Mouse (Mus musculus) hindbrain, postnatal 0 days (tissue): ENCODE measurements around the gene Ncoa1. TPM values are rescaled to one million over a fixed set of nuclear protein-coding genes. Genes with fewer than 3 reads are reported as not detected.

Experiments used
- ATAC-seq: fragments of 200-750 bp; cut with Nextera tagmentation; 2 replicates; pipeline ENCODE4 v1.8.0; 2017; ENCODE audit warnings: mild to moderate bottlenecking, moderate TSS enrichment, moderate library complexity
- DNase-seq: peaks from one replicate; pipeline ENCODE4 v3.0.0-alpha.2; 2015; ENCODE audit warnings: low spot score
- H3K27ac ChIP-seq: fragments of 300-500 bp; sonication (generic); 2 replicates; pipeline ENCODE4 v1.5.1; 2014; ENCODE audit warnings: mild to moderate bottlenecking
- H3K27me3 ChIP-seq: fragments of 300-500 bp; sonication (generic); 2 replicates; pipeline ENCODE4 v1.6.1; 2014; ENCODE audit warnings: low read length, mixed read lengths; ENCODE audit not compliant: insufficient read depth
- H3K36me3 ChIP-seq: fragments of 300-500 bp; sonication (generic); 2 replicates; pipeline ENCODE4 v1.6.1; 2014; ENCODE audit warnings: low read length, mixed read lengths; ENCODE audit not compliant: insufficient read depth
- H3K4me1 ChIP-seq: fragments of 300-500 bp; sonication (generic); 2 replicates; pipeline ENCODE4 v1.6.1; 2014; ENCODE audit warnings: antibody characterized with exemption, low read length, mixed read lengths; ENCODE audit not compliant: insufficient read depth
- H3K4me2 ChIP-seq: fragments of 300-500 bp; sonication (generic); 2 replicates; pipeline ENCODE4 v1.6.1; 2014; ENCODE audit warnings: low read depth, mild to moderate bottlenecking, low read length, moderate library complexity, mixed read lengths
- H3K4me3 ChIP-seq: fragments of 300-500 bp; sonication (generic); 2 replicates; pipeline ENCODE4 v1.5.1; 2014; ENCODE audit warnings: low read length
- H3K9ac ChIP-seq: fragments of 300-500 bp; sonication (generic); replicated peaks from 2 replicates; pipeline ENCODE4 v1.6.1; 2014; ENCODE audit warnings: mild to moderate bottlenecking, low read length, moderate library complexity, mixed read lengths
- H3K9me3 ChIP-seq: fragments of 300-500 bp; sonication (generic); 2 replicates; pipeline ENCODE4 v1.6.1; 2016; ENCODE audit warnings: low read length, mixed read lengths
- CTCF ChIP-seq: IDR thresholded peaks from 2 replicates; pipeline ENCODE4 v1.5.1; 2016; ENCODE audit warnings: antibody characterized with exemption, control low read depth, low read depth
- WGBS: fragments of 180-500 bp; shearing (Covaris S2); extraction: QIAGEN DNeasy Blood & Tissue Kit; methylation state at CpG from one replicate; pipeline ENCODE4 v1.1.7; 2014; 5-methylcytosine and 5-hydroxymethylcytosine counted together
- polyA plus RNA-seq: library from polyadenylated mRNA; unstranded; fragments of >200 nt; fragmentation: Nextera tagmentation; extraction: Ambion mirVana; gene quantifications from 2 replicates; pipeline ENCODE4 v1.2.1, GENCODE M21; 2015
- total RNA-seq: library from RNA; depleted of rRNA; stranded (reverse); fragments of >200 nt; gene quantifications from 2 replicates; pipeline ENCODE4 v1.2.3, GENCODE M21; 2014

Ncoa1 gene
- total and polyA plus RNA-seq, 2 experiments from 2014 or later = 14.2 to 38.5 TPM

DNA sequence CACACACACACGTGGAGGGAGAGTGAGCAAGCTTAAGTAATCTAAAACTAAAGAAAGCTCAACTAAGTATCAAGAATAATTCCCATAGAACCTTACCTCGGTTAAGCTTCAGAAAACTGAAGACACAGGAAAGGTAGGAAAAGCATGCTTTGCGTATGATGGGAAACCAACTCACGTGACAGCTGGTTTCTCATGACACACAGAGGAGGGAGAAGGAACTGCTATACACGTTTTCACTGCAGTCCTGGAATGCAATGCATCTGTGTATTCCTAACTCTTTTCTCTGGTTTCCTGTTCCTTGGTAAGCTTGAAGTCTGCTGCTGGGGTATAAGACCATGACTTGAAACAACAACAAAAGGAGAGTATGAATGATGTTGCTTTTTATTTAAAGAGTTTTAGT, 86.3 kb downstream of the Ncoa1 start:
- Histone ChIP-seq H3K36me3 (no peaks in the 10 kb centered on the region), H3K27ac (no peak overlapping the region), H3K4me2 (no peak overlapping the region), H3K9ac (no peak overlapping the region), H3K9me3 (no peaks in the 10 kb centered on the region), H3K27me3 (no peaks in the 10 kb centered on the region), H3K4me3 (no peak overlapping the region), H3K4me1 (no peaks in the 10 kb centered on the region)
- WGBS = 71% methylated on average over 5 of the region's 5 CpGs
- no peak for TF ChIP-seq CTCF
- ATAC-seq (no peak), DNase-seq (no peak)

DNA sequence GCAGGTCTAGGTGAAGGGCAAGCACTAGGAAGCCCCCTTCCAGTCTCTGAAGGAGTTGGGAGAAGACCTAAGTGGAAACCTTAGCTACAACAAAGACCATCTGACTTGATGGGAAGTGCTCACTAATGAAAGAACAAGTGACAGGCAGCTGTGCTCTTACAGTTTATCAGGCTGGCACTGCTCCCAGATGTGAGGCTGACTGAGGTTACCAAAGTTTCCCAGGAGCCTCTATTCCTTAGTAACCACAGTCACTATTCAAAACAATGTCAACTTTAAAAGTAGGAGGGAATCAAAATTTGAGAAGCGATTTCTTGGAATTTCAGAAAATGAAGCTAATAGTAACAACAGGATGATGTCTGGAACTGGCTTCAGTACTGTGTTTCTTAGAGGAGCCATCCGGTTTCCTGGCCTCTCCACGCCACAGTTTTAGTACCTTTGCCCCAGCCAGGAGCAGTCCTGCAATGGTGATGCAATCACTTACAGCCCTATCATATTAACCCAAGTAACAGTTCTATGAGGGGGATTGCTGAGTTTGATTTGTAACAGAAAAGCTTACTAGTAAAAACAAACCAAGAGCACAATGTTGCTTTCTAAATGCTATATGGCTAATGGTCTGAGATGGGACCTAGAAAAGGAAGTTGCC, 90.8 kb downstream of the Ncoa1 start:
- Histone ChIP-seq H3K4me3 (no peak overlapping the region), H3K9me3 (no peaks in the 10 kb centered on the region), H3K4me1 (no peaks in the 10 kb centered on the region), H3K36me3 (no peaks in the 10 kb centered on the region), H3K9ac (no peak overlapping the region), H3K27me3 (no peaks in the 10 kb centered on the region), H3K27ac (no peak overlapping the region), H3K4me2 (no peak overlapping the region)
- no peak for TF ChIP-seq CTCF
- DNase-seq = no peak
- no peak for ATAC-seq
- WGBS = 90% methylated on average over 3 of the region's 3 CpGs

DNA sequence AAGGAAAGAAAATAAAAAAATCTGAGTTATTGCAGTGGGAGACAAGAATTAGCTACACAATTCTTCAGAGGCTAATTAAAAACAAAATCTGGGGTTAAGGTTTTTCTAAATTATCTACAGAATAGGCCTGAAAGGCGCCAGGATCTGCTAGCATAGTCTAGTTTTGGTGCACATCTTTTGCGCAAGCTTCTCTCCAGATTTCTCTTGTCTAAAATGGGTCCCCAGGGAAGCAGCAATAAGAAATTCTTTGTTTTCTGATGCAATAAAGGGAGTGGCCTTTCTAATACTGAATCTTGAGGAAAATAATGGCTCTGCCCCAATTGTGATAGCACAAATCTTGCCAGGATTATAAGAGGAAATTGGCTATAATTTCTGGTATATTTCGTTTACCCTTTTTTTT, 93.9 kb downstream of the Ncoa1 start:
- H3K9me3 ChIP-seq = no peaks in the 10 kb centered on the region
- H3K4me3 ChIP-seq = no peak overlapping the region
- ATAC-seq = no peak
- no peaks in the 10 kb centered on the region for H3K36me3 ChIP-seq
- 89% methylated on average over 3 of the region's 3 CpGs for WGBS
- no peak overlapping the region for H3K9ac ChIP-seq
- no peak overlapping the region for H3K27ac ChIP-seq
- no peak overlapping the region for H3K4me2 ChIP-seq
- no peaks in the 10 kb centered on the region for H3K27me3 ChIP-seq
- DNase-seq = no peak
- H3K4me1 ChIP-seq = no peaks in the 10 kb centered on the region
- no peak for TF ChIP-seq CTCF

DNA sequence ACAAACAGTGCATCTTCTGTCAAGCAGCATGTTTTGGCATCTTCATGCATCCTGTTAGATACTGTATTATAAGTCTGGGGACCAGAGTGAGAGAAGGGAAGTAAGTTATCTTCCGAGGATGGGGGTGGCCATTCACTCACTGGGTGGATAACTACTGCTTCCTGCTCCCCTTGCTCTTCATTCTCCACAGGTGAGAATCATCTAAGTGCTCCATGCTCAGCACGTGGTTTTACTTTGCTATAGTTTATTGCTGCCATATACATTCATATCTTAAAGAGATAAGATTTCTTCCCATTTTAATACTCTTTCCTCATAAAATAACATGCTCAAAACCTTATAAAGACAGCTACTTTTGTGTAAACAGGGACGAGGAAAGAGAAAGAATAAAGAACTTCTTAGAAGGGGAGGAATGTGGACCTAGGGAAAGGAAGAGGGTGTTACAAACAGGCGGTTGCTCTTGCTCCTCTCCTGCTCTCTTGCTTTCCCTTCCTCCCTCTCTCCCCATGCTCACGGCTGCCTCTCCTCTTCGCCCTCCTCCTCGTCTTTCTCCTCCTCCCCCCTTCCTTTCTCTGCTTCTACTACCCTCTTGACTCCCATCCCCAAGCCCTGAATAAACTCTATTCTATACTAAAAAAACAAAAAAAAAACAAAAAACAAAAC, 97.6 kb downstream of the Ncoa1 start:
- Histone ChIP-seq H3K36me3 (no peaks in the 10 kb centered on the region), H3K27ac (no peak overlapping the region), H3K9ac (no peak overlapping the region), H3K9me3 (no peaks in the 10 kb centered on the region), H3K4me1 (no peaks in the 10 kb centered on the region), H3K27me3 (no peaks in the 10 kb centered on the region), H3K4me2 (no peak overlapping the region), H3K4me3 (no peak overlapping the region)
- DNase-seq = no peak
- WGBS = 60% methylated on average over 7 of the region's 7 CpGs
- no peak for TF ChIP-seq CTCF
- ATAC-seq = no peak

DNA sequence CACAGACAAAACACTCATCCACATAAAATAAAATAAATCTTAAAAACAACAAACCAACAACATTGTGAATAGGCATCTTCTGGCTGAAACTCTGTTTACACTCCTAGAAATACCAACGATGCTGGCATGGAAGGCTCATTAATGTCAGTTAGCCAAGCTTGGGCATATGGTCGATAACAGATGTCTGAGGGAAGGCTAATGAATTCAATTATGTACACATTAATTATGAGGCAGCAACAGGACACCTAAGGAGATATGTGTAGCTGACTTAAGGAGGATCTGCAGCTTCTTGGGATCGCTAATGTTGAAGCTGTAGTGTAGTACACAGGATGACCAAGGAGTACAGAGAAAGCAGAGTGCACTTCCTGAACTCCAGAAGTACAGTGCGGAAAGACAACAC, 100.5 kb downstream of the Ncoa1 start:
- H3K27me3 ChIP-seq = no peaks in the 10 kb centered on the region
- no peaks in the 10 kb centered on the region for H3K36me3 ChIP-seq
- DNase-seq = peak; percentile 66
- H3K27ac ChIP-seq = no peak overlapping the region
- no peak for TF ChIP-seq CTCF
- no peak overlapping the region for H3K4me3 ChIP-seq
- peak; percentile 61; the same call in 1 of the 2 replicates for ATAC-seq
- WGBS = 52% methylated on average over 4 of the region's 4 CpGs
- no peak overlapping the region for H3K9ac ChIP-seq
- H3K4me2 ChIP-seq = no peak overlapping the region
- H3K4me1 ChIP-seq = no peaks in the 10 kb centered on the region
- no peaks in the 10 kb centered on the region for H3K9me3 ChIP-seq

DNA sequence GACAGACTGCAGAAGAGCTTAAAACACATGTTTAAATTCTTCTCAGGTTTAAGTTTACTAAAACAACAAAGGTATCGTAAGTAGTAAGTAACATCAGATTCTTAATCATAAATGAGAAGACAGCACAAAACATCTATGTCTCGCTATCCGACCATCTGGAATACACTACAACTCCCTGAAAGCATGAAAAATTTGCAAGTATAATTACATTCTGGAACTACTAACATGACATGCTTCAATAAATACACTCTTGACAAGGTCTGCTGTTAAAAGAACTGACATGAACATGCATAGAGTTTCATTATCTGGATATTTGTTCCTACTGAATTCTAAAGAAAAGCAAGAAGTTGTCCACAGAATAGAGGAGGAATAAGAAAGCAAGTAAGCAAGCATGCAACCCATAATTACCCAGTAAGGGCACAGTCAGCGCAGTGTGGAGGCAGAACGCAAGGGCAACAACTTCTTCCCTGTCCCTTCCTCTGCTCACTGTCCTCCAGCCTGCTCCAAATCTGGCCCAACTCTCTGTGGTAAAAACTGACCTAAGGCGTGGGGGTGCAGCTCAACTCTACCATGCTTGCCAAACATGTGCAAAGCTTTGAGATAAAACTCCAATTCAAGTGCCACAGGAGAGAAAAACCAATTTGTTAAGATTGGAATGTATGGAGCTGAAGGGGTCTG, 102.0 kb downstream of the Ncoa1 start:
- no peak overlapping the region for H3K9ac ChIP-seq
- no peaks in the 10 kb centered on the region for H3K36me3 ChIP-seq
- no peak overlapping the region for H3K4me3 ChIP-seq
- H3K9me3 ChIP-seq = no peaks in the 10 kb centered on the region
- H3K4me2 ChIP-seq = no peak overlapping the region
- H3K27me3 ChIP-seq = no peaks in the 10 kb centered on the region
- TF ChIP-seq CTCF = no peak
- 38% methylated on average over 6 of the region's 6 CpGs for WGBS
- no peak for DNase-seq
- no peak overlapping the region for H3K27ac ChIP-seq
- no peaks in the 10 kb centered on the region for H3K4me1 ChIP-seq
- no peak for ATAC-seq

DNA sequence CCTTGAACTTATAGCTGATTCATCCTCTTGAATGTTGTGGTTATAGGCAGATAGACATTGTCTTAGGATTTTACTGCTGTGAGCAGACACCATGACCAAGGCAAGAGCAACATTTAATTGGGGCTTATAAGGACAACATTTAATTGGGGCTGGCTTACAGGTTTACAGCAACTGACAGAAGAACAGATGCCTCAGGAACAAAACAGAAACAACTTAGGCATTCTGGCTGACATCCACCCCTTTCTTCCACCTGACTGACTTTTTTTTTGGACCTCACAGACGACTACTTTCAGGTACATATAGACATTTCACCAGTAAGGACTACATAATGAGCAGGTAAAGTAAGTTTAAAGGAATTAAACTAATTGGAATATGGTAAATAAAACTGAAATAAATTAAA, 105.6 kb downstream of the Ncoa1 start:
- H3K27ac ChIP-seq = no peak overlapping the region
- DNase-seq (no peak), ATAC-seq (no peak)
- no peak overlapping the region for H3K9ac ChIP-seq
- no peaks in the 10 kb centered on the region for H3K27me3 ChIP-seq
- no peak for TF ChIP-seq CTCF
- WGBS = 44% methylated on average over 1 of the region's 1 CpGs
- H3K4me3 ChIP-seq = no peak overlapping the region
- no peaks in the 10 kb centered on the region for H3K4me1 ChIP-seq
- no peaks in the 10 kb centered on the region for H3K9me3 ChIP-seq
- no peaks in the 10 kb centered on the region for H3K36me3 ChIP-seq
- no peak overlapping the region for H3K4me2 ChIP-seq
